Mouse (Mus musculus): ENCODE measurements around the gene Iqgap3.

DNA sequence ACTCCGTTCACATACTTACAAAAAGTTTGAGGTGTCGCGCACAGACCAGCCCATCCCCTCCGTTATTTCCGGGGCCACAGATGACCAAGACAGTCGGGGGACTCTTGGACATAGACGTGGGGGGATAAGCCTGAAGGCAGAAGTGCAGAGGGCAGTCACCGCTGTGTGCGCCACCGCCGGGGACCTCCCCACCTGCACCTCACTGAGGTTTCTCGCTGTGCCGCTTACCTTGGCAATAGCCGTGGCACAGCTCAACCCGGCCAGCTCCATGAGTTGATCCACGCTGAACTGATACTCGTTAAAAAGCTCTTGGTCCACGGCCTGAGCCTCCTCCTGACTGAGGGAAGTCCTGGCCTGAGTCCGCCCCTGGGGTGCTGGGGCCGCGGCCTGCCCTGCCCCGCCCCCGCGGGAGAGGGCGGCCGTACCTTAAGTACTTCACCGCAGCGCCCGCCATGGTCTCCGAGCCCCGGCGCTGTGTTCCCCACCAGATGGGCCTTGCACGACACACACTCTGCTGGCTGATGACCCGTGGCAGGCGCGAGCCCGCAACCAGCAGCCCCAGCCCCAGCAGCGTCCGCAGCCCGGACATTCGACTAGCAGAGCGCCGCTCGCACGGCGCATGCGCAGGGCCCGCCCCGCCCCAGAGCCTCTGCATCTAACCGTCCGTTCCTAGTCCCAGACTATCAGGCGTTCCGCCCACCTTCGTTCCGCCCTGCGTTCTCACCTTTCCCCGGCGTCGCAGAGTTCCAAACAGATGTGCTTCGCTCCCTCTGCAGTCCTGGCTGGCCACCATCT lies 23.7 kb upstream of the Iqgap3 start, which contains the start of gene Naxe:
- TF ChIP-seq GATA1 (IDR thresholded peaks at IDR 0.05; ENCODE audit: borderline replicate concordance, low read length) (no peak), FLI1 (IDR thresholded peaks at IDR 0.05; ENCODE audit: low read length) (no peak)
